Mouse (Mus musculus) olfactory bulb, adult 2 months (tissue): Measurements from ENCODE around the gene Gm44511.

Source experiments
- CTCF ChIP-seq: fragments of 200-500 bp; IDR thresholded peaks from 2 replicates; pipeline ENCODE4 v1.5.1; 2012; ENCODE audit warnings: low read depth, mild to moderate bottlenecking, low read length, moderate library complexity; ENCODE audit not compliant: insufficient read depth
- POLR2A ChIP-seq: fragments of 200-500 bp; IDR thresholded peaks from 2 replicates; pipeline ENCODE4 v1.6.1; 2012; ENCODE audit warnings: mild to moderate bottlenecking, low read depth, low read length, moderate library complexity; ENCODE audit not compliant: insufficient read depth

- no peak for TF ChIP-seq POLR2A
- TF ChIP-seq CTCF = peak; percentile 4
These were observed 26.2 kb downstream of the Gm44511 start for GRCm38 (mm10) chr6:128799896-128800270.
